Mouse (Mus musculus): Measurements from ENCODE around the gene Hcar2.

Hcar2 gene

GRCm38 (mm10) chr5:123858798-123859197 lies 6.5 kb downstream of the Hcar2 start:
- no peak for DNase-seq

GRCm38 (mm10) chr5:123854511-123854910 lies 10.8 kb downstream of the Hcar2 start:
- no peak for DNase-seq

GRCm38 (mm10) chr5:123853877-123854504 lies 11.3 kb downstream of the Hcar2 start:
- no peak for DNase-seq

- DNase-seq = peak; percentile 23
Observed at GRCm38 (mm10) chr5:123851398-123851797, 13.9 kb downstream of the Hcar2 start.

GRCm38 (mm10) chr5:123844316-123844715 lies 21.0 kb downstream of the Hcar2 start:
- DNase-seq = no peak

- no peak for DNase-seq
Observed at GRCm38 (mm10) chr5:123843816-123844215, 21.5 kb downstream of the Hcar2 start.

GRCm38 (mm10) chr5:123842935-123843282 lies 22.4 kb downstream of the Hcar2 start:
- no peak for DNase-seq

- DNase-seq = no peak
Observed at GRCm38 (mm10) chr5:123842221-123842934, 22.9 kb downstream of the Hcar2 start.

- DNase-seq = no peak
Observed at GRCm38 (mm10) chr5:123837371-123837770, 27.9 kb downstream of the Hcar2 start.

GRCm38 (mm10) chr5:123834836-123835235 lies 30.5 kb downstream of the Hcar2 start:
- no peak for DNase-seq

GRCm38 (mm10) chr5:123832309-123832708 lies 33.0 kb downstream of the Hcar2 start:
- no peak for DNase-seq

- peak; percentile 41 for DNase-seq
Observed at GRCm38 (mm10) chr5:123827659-123828091, 37.6 kb downstream of the Hcar2 start.

GRCm38 (mm10) chr5:123822706-123823105 lies 42.6 kb downstream of the Hcar2 start:
- no peak for DNase-seq

- no peak for DNase-seq
Observed at GRCm38 (mm10) chr5:123821264-123821571, 44.1 kb downstream of the Hcar2 start.

- no peak for DNase-seq
Observed at GRCm38 (mm10) chr5:123820501-123821263, 44.6 kb downstream of the Hcar2 start.

GRCm38 (mm10) chr5:123818941-123819577 lies 46.2 kb downstream of the Hcar2 start:
- no peak for DNase-seq

- DNase-seq = no peak
Observed at GRCm38 (mm10) chr5:123816891-123817290, 48.4 kb downstream of the Hcar2 start.
